Mouse (Mus musculus): ENCODE measurements around the gene Dnajc6.

- no peak for TF ChIP-seq EP300 (optimal IDR thresholded peaks at IDR 0.05)
- TF ChIP-seq CTCF (IDR thresholded peaks at IDR 0.05; ENCODE audit: low read depth), result no peak
Observed at GRCm38 (mm10) chr4:101555016-101555415, 58.6 kb downstream of the Dnajc6 start.

All from stomach, postnatal 0 days (tissue).